Mouse (Mus musculus): ENCODE measurements at regions not wholly inside any gene's neighbourhood (a gene's known extent, or its start where the extent isn't known, plus 50 kb on each side); places are given as distances from the start of the nearest gene placed in this dataset.
A peak's percentile ranks its signal among the peaks of the same experiment; 100 is the strongest.
"Not testable (repeated sequence)": the region's sequence is repeated elsewhere in the genome, so short reads cannot be mapped to it uniquely, and the experiment has no call there.

DNA sequence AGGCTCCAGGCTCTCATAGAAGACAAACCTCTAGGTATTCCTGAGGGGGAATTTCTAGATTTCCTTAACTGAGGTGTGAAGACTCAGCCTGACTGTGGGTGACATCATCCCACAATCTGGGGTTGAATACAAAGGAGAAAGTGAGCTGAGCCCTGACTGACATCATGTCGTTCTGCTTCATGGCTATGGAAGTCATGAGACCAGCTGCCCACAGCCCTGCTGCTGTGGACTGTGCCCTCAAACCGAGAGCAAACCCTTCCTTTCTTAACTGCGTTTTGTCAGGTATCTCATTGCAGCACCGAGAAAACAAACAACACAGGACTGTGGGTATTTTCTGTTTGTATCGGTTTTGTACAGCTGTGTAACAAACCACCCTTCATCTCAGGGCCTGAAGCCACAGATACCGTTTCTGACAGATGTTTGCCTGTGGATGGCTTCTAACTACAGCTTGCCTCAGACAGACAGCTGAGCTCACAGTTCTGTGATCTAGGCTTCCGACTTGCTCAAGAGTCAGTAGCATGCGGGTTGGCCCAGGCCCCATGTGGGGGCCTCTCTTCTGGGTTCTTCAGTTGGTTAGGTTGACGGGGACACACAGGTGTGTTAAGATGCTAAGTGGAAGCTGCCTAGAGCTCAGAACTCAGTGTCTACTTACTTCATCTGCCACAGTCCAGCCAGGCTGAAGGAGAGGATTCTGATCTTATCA lies 150.9 kb downstream of the Tpra1 start:
- DNase-seq (ENCODE audit: low read depth) = no peak

DNA sequence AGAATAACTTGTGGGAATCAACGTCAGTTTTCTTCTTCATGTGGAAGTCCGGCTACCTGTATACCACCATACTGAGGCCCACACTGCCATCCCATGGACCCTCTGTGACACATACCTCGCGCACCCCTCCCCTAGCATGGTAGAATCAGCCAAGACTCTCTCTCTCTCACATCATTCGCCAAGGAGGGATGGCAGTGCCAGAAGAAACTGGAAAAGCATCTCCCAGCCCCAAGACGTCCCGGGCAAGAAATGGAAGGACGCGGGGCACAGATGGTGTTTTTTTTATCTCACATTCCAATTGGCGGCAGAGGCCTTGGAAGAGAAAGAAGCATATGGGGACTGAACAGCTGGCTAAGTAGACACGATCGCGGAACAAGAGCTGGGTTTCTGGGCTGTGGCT lies 152.0 kb downstream of the Tpra1 start:
- no peak for DNase-seq (ENCODE audit: low read depth)

DNA sequence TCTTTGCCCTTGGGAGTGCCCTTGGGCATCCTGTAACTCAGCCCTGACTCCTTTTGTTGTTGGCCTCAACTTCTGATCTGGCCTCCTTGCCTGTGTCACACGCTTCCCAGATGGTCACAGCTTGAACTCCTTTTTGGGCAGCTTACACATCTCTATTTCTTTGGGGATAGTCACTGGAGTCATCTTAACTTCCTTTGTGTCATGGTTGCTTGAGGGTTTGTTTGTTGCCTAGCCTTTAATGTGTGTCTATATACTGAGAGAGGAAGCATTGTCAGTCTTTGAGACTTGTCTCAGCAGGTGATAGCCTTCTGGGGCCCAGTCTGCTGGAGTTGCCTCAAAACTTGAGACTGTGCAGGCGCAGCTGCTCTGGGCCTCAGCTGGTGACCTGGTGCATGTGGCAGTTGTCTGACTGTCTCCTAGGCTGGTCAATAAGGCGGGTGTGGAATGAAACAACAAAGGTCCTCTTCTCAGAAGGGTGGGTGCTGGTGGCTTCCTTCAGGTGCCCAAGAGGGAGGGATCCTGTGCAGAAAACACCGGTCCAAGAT lies 157.5 kb downstream of the Tpra1 start:
- no peak for DNase-seq (ENCODE audit: low read depth)

DNA sequence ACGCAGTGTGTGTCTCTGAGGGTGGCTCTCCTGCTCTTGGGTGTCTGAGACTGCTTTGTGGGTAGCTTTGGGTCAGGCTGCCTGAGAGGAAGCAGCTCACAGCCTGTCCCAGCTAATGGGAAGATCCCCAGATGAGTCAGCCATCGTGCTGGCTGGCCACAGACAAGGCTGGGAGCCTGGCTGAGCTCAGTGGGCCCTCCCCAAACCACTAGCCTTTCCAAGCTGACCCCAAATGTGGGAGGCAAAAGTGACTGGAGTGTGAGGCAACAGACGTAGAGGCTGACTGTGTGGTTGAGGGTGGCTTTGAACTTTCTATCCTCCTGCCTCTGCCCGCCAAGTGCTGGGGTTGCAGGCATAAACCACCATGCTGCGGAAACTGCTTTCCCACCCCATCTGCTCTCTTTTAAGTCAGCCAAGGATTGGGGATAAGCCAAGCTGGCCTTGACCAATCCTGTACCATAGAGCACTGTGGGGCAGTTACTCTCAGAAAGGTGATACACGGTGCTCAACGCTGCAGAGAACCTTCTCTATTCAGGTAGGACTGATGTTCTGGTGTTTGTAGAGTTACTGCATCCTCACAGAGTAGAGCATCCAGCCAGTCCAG lies 163.0 kb downstream of the Tpra1 start:
- DNase-seq (ENCODE audit: low read depth) = peak; percentile 38

DNA sequence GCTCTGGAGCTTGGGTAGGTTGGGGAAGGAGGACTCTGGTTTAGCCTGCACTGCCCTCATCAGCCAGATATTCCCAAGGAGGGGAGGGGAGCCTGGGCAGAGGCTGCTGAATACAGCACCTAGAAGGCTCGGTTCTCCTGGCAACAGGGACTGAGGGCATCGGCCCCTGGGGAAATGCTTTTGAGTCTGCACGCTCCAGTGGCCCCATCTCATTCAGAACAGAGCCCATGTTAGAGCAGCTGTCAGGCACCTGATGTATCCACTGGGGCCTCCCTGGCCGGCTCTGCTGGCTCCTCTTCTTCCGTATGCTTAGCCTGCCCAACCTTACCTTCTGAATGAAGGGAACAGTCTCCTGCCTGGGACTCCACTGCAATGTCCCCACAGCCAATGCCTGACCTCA lies 164.5 kb downstream of the Tpra1 start:
- DNase-seq (ENCODE audit: low read depth) = no peak

DNA sequence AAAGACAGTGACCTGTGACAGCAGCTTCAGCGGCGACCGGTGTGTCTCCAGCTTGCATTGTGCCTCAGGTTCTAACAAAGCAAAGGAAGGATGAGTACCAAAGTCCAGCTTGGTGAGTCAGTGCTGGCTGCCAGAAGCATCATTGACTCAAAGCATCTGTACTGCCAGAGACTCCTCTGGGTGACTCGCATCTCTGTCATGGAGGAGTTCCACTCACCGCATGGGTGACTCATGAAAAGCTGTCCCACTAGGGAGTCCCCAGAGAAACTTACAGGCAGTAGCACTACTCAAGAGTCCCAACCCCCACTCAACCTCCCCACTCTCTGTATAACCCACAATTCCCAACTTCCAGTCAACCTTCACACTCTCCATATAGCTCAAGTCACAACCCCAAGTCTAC lies 166.2 kb downstream of the Tpra1 start:
- peak; percentile 22 for DNase-seq (ENCODE audit: low read depth)

DNA sequence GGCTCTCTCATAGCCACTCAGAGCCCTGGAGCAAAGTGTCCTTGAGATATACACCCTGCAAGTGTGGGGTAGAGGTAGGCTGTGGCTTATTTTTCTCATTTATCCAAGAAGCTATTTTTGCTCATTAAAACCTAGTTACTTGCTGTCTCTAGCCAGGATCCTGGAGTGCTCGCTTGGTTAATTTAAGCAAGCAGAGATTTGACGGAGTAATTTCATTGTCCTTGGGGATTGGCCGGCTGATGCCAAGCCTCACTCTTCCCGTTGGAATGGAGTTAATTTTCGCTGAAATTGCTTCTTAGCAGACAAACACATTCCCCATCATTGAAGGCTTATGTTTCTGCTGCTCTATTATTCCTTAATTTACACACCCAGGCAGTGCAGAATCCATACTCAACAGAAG lies 167.1 kb downstream of the Tpra1 start:
- DNase-seq (ENCODE audit: low read depth) = no peak

DNA sequence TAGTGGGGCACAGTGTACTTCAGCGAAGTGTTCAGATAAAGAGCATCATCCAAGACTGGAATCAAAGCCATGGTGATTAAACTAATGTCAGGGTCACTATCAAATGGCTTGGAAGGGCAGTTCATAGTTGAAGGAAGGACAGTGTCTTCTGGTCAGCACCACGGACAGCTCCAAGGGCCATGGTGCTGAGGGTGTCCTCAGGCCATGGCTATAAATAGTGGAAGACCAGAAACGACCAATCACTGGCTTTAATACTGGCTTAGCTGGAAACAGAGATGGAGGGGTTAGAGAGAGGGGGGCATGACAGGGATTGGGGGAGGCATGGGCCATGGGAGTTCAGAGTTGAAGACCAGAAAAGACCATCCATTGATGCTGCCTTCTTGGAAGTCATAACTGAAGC lies 168.0 kb downstream of the Tpra1 start:
- peak; percentile 50 for DNase-seq (ENCODE audit: low read depth)

DNA sequence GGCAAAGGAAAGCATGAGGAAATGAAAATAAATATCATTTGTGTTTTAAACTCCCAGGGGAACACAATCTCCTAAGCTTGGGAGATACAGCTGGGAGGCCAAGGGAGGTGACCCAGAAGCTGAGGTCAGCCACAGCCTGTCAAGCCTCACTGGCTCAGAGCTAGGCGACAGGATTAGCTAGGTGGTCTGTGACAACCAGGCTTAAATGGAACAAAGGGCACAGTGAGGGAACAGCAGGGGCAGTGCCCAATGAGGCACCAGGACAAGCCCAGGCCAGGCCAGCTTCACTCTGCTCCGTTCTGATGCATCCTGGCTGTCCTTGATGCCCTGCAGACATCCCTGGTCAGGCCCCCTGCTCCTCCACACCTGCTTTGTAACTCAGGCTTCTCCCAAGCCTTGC lies 169.7 kb downstream of the Tpra1 start:
- DNase-seq (ENCODE audit: low read depth) = no peak

DNA sequence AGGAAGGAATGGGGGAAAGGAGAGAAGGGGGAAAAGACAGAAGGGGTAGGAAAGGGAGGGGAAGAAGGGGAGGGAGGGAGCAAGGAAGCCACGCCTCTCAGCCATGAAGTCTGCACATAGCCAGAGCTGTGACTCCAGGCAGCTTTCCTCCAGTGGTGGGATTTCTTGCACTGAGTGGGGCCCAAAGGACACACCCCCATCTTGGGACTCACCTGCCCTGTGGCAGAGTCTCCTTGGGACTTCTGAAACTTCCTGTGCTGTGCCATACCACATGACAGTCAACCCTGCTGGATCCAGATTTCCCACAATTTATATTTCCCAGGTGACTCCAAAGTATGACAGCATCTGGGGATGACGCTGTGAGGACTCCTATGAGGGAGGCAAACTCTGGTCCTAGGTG lies 170.5 kb downstream of the Tpra1 start:
- no peak for DNase-seq (ENCODE audit: low read depth)

DNA sequence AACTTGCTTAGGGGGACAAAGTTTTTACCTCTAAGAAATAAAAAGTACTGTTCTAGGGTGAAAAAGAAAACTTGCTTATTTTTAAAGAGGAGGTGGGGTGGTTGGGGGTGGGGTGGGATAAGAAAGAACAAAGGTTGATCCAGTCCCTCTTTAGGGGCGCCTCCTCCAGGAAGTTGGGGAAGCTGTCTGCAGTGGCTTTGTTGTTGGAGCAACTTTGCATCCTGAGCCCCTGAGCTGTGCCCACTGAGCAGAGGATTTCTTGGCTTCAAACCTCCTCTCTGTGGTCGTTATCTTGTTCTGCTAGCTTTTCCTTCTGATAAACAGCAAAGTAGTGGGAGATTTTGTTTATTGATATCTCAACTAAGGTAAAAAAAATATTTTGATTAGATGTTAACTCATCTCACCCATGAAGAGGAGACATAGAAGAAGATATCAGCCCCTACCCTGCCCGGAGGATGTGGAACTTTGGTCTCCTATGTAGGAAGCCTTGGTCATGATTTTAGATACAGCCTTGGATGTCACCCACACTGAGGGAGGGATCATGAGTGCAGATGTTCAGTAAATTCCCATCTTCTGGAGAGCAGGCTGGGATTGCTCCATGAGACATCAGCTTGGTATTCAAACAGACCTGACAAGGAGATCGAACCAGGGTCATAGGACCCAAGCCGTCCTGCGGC lies 179.7 kb downstream of the Tpra1 start:
- DNase-seq (ENCODE audit: low read depth) = no peak

DNA sequence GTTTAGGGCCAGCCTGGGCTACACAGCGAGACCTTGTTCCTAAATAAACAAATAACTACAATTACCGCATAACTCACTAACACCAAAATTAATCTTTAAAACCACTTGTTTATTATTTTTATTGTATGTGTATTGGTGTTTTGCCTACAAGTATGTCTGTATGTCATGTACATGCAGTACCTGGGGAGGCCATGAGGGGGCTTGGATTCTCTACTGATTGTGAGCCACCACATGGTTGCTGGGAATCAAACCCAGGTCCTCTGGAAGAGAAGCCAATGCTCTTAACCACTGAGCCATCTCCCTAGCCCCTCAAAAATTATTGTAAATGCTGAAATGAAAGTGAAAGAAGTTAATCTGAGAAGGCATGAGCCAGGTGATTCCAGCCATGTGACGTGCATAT lies 182.4 kb downstream of the Tpra1 start:
- DNase-seq (ENCODE audit: low read depth) = peak; percentile 7

DNA sequence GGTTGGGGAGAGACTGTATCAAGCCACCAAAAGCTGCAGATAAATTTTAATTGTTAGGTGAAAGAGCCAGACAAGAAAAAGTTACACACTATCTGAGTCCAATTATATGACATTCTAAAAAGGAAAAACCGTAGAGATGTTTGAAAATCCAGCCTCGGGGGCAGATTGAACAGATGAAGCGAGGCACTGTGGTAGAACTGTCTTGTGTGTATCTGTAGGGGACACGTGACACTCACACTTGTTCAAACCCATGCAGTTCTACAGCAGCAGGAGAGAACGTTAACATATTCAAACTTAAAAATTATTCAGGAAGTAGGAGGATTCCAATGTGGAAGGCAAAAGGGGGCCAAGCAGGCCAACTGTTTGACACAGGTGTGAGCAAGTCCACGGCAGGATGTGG lies 183.1 kb downstream of the Tpra1 start:
- no peak for DNase-seq (ENCODE audit: low read depth)

DNA sequence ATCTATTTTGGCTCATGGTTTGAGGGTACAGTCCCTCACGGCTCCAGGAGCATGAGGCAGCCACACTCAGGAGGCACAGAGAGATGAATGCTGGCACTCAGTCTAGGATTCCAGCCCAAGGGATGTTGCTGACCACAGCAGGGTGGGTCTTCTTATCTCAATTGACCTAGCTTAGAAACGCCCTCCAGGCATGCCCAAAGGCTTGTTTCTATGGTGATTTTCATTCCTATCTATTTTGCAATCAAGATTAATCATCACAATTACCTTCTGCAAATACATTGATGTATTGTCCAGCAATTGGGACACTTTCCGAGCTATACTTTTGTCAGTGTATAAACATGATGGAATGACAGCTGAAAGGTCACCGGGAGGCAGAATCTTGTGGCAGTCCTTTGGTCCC lies 185.6 kb downstream of the Tpra1 start:
- DNase-seq (ENCODE audit: low read depth) = no peak

DNA sequence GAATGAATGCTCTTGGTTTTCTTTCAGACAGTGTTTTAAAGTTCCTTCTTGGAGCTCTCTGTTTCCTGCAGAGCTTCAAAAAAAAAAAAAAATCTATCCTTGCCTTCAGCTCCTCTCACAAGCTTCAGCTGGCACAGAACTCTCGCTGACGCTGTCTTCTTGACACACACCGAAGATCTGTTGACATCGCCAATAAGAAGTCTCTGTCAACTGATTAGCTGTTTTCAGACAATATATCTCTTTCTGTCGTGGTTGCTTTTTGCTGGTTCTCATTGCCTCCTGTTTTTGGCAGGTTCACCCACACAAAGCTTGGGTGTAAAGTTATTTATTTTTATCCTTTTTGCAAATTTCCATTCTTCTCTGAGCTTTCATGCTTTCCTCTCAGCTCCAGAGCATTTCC lies 188.0 kb downstream of the Tpra1 start:
- no peak for DNase-seq (ENCODE audit: low read depth)

DNA sequence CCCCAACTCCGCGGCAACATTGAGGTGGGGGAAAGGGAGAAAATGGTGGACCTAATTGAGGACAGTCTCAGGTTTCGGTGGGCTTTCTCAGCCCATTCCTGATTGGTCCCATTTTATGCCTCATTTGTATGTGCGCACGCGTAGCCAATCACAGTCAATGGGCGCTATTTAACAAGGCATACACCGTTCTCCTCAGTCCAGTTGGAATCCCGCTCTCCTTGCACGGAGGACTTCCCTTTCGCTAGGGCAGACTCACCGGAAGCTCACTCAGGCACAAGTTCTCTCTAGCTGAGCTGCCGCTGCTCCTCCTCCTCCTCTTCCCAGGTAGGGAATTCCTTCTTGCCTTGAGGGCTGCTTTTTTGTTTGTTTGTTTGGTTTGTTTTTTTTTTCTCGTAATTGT lies 193.9 kb downstream of the Tpra1 start:
- no peak for DNase-seq (ENCODE audit: low read depth)

DNA sequence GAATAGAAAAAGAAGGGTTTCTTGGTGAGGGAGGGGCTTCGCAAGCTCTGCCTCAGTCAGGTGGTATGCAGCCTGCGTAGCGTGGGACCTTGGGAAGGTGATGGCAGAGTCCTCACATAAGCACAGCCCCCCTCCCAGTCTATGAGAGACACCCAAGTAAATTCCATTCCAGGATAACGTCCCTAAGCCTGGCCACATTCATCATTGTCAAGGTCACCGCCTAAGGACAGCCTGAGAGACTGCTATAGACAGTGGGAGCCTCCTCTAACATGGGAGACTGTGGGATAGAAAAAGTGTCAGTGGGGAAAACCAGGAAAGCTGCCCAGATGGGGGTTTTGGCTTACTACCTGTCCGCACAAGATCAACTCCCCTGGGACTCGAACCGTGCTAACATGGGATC lies 195.5 kb downstream of the Tpra1 start:
- no peak for DNase-seq (ENCODE audit: low read depth)

DNA sequence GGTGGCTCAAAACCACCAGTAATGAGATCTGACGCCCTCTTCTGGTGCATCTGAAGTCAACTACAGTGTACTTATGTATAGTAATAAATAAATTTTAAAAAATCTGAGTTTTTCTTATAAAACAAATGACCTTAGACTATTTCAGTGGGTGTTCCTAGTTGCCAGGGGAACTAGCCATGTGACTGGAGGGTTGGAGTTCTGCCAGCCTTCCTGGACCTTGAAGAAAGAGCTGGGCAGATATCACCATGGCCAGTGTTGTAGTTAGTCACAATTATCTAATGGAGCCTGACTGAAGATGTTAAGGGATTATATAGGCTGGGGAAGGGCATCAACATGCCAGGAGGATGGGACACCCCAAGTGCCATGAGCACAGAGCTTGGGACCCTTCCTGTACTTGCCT lies 217.2 kb downstream of the Tpra1 start:
- no peak for DNase-seq (ENCODE audit: low read depth)

DNA sequence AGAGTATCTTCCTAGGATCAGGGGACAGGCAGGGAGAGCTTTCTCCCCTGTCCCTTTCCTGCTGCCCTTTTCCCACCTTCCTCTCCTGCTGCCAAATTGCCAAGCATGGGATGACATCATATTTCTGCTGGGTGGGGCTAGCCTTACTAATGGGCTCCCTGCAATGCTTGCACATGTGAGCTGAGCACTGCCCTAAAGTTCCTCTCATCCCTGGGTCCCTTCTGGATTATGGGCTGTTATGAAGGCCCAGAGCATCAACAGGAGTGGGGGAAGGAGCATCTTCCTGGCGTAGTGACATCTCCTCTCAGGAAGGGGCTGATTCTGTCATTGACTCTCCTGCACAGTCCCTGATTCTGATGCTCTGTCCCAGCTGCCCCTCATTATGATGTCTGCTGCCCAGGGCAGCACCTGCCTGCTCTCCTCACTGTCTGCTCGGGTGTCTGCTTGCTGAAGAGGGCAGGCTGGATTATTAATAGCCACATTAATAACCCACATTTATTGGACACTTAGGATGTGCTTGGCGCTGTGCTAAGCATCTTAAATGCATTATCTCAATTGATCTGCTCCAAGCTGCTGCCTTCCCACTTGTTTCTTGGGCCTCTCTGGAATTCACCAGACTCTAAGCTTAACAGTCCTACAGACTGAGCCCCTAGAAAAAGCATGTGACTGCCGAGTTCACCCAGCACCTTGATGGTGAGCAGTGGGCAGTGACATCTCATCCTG lies 219.1 kb downstream of the Tpra1 start:
- no peak for DNase-seq (ENCODE audit: low read depth)

DNA sequence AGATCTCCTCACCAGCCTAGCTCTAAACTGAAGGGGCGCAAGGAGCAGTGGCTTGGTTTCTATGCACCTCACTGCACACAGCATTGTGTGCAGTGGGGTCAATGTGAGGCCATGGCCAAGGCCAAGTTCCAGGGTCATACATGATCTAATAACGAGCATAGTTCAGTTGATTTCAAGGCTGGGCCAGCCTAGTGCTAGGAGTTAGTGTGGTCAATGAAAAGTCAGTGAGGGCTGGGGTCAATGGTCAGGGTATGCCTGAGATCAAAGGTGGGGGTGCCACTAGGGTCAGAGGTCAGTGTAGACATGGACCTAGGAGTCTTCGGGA lies 219.7 kb downstream of the Tpra1 start:
- no peak for DNase-seq (ENCODE audit: low read depth)

DNA sequence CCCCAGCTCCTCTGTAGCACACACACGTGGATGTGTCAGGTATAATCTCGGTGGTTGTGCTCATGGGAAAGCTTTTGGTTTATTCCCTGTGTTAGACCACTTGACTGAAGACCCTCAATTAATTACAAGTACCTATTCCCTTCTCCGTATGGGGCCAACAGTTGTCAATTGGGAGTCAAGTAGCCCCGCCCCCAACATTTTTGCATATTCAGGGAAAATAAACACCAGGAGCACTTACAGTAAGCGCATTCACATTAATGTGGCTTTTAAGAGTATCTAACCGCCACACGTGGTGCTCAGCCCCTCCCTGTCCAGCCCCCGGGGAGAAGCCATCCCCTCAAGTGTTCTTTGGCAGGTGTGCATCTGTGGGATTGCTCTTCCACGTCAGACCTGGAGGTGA lies 223.9 kb downstream of the Tpra1 start:
- no peak for DNase-seq (ENCODE audit: low read depth)

DNA sequence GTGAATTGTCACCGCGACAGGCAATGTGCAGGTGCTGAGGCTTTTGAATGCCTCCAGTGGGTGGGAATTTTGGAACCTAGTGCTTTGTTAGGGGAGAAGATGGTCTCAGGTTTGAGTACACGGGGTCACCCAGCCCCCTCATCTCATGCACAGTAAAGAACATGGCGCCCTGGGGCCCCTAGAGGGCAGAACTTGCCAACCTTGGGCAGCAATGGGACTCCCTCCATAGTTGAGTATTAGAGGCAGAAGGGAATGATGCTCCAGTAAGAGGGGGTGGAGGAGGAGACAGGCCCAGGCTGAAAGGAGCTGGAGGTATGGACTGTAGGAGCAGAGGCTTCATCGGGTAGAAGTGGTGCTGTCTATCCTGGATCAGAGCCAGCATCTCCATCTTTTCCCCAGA lies 226.1 kb downstream of the Tpra1 start:
- DNase-seq (ENCODE audit: low read depth) = not testable (repeated sequence)

DNA sequence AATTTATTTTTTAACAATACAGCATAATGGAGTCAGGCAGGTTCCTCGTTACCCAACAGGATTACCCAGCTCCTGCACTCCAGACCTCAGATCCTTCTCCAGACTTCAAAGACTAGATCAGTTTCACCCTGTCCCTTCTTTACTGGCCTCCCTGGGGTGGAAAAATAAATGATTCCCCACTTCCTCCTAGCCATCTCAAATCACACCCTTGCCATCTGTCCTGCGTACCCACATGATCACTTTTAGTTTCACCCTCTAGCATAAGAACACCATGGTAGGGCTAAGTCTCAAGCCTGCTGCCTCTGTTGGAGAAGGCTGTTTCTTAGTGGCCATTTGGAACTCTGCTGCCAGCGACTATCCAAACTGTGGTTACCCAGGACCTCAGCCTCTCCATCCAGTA lies 222.0 kb downstream of the Plxna1 start:
- no peak for DNase-seq (ENCODE audit: low read depth)

All from 416B (cell line).